Mouse (Mus musculus): ENCODE data around the gene Dhodh.

The Dhodh gene

GRCm38 (mm10) chr8:109585652-109586051 is 22.8 kb downstream of the Dhodh start:
- no peak for DNase-seq (ENCODE audit: low spot score in 2 of 2)

GRCm38 (mm10) chr8:109584830-109585229 is 23.6 kb downstream of the Dhodh start:
- DNase-seq (ENCODE audit: low spot score in 2 of 2) = no peak

GRCm38 (mm10) chr8:109584293-109584692 is 24.2 kb downstream of the Dhodh start:
- DNase-seq (ENCODE audit: low spot score in 2 of 2) = no peak

GRCm38 (mm10) chr8:109578900-109579301 is 29.6 kb downstream of the Dhodh start, which contains the start of gene Hp:
Hp (minus strand) TSS chr8:109579172.
- no peak for DNase-seq (ENCODE audit: low spot score in 2 of 2)

- DNase-seq (ENCODE audit: low spot score in 2 of 2) = no peak
Measured at GRCm38 (mm10) chr8:109576311-109576710, 32.2 kb downstream of the Dhodh start.

GRCm38 (mm10) chr8:109571139-109571538 is 37.3 kb downstream of the Dhodh start:
- DNase-seq (ENCODE audit: low spot score in 2 of 2) = no peak

GRCm38 (mm10) chr8:109565498-109566333 is 42.8 kb downstream of the Dhodh start, which contains the start of the genes Dhx38 and Txnl4b:
Dhx38 (minus strand) TSS chr8:109565861.
Txnl4b (plus strand) TSS chr8:109565892.
- peak; percentile 93 to 97 for DNase-seq (ENCODE audit: low spot score in 2 of 2)

- DNase-seq (ENCODE audit: low spot score in 2 of 2) = no peak
Measured at GRCm38 (mm10) chr8:109564766-109565165, 43.7 kb downstream of the Dhodh start.

GRCm38 (mm10) chr8:109563881-109564280 is 44.6 kb downstream of the Dhodh start:
- DNase-seq (ENCODE audit: low spot score in 2 of 2) = no peak

- no peak for DNase-seq (ENCODE audit: low spot score in 2 of 2)
Measured at GRCm38 (mm10) chr8:109551663-109552062, 56.8 kb downstream of the Dhodh start.

GRCm38 (mm10) chr8:109544049-109544448 is 64.4 kb downstream of the Dhodh start:
- DNase-seq (ENCODE audit: low spot score in 2 of 2) = no peak

GRCm38 (mm10) chr8:109542748-109543519 is 65.5 kb downstream of the Dhodh start:
- no peak for DNase-seq (ENCODE audit: low spot score in 2 of 2)

GRCm38 (mm10) chr8:109542165-109542564 is 66.3 kb downstream of the Dhodh start:
- no peak for DNase-seq (ENCODE audit: low spot score in 2 of 2)
